Mouse (Mus musculus): Measurements from ENCODE around the gene Dnajc25. TPM values are rescaled to one million over a fixed set of nuclear protein-coding genes. Genes with fewer than 3 reads are reported as not detected.

Dnajc25 gene
- polyA plus RNA-seq, 1 experiment from 2014 or later = 7.9 TPM

DNA sequence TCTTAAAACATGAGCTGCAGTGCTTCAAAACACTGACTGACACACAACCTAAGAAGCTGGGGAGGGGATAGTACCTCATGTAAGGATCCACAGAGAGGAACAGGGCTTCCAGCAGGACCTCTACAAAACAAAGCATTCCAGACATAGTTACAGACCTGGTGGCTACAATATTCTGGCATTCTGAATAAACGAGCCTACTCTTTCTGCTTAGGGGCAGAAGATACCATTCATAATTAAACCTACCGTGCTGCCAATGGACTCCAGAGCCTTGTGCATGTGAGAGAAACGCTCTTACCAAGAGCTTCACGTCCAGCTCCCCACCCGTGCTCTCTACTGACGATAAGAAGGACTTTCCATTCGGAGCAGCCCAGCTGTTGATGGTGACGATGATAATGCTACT, 12.1 kb upstream of the Dnajc25 start:
- Histone ChIP-seq H3K4me2 (ENCODE audit: low read depth) (no peak overlapping the region), H3K36me3 (ENCODE audit: control insufficient read depth, insufficient read depth, low read length) (no peaks in the 10 kb centered on the region), H3K4me3 (ENCODE audit: low read depth, low read length) (no peak overlapping the region), H3K27ac (ENCODE audit: low read depth, low read length) (no peak overlapping the region), H3K9ac (ENCODE audit: low read length) (no peak overlapping the region), H3K9me3 (ENCODE audit: control insufficient read depth, low read length) (no peaks in the 10 kb centered on the region), H3K27me3 (ENCODE audit: control insufficient read depth, insufficient read depth, low read length) (no peaks in the 10 kb centered on the region), H3K4me1 (ENCODE audit: control insufficient read depth, insufficient read depth, low read length) (peaks cover 3% of the 10 kb centered on the region; the same call in 1 of the 2 replicates)
- DNase-seq (ENCODE audit: low spot score) (no peak), ATAC-seq (ENCODE audit: insufficient read depth, low FRiP score, low TSS enrichment) (no peak)
- 91% methylated on average over 8 of the region's 8 CpGs for WGBS

DNA sequence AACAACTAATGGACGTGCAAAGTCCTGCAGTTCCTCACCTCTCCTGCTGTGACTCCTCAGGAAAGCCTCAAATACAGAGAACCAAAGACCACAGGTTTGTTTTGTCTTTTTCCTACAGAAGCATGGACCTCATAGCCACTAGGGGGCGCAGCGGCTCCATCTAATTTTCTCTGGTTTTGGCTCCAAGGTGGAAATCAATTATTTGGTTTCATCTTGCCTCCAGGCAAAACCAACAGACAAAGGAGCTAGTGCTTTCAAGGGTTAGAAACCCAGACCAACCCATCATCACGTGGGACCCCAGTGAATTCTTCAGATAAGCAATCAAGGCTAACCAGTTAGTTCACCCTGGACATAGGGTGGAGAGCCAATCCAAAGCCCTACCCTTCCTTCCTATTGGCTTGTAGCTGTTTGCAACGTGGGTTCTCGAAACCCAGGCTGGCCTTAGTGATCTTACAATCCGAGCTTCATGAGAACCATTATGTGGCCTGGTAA, 9.7 kb upstream of the Dnajc25 start:
- H3K27ac ChIP-seq (ENCODE audit: low read depth, low read length) = no peak overlapping the region
- no peaks in the 10 kb centered on the region for H3K36me3 ChIP-seq (ENCODE audit: control insufficient read depth, insufficient read depth, low read length)
- 26% methylated on average over 7 of the region's 7 CpGs for WGBS
- peak; percentile 78 for DNase-seq (ENCODE audit: low spot score)
- H3K27me3 ChIP-seq (ENCODE audit: control insufficient read depth, insufficient read depth, low read length) = no peaks in the 10 kb centered on the region
- H3K9ac ChIP-seq (ENCODE audit: low read length) = no peak overlapping the region
- H3K4me2 ChIP-seq (ENCODE audit: low read depth) = no peak overlapping the region
- H3K4me1 ChIP-seq (ENCODE audit: control insufficient read depth, insufficient read depth, low read length) = peaks cover 3% of the 10 kb centered on the region; the same call in 1 of the 2 replicates
- no peaks in the 10 kb centered on the region for H3K9me3 ChIP-seq (ENCODE audit: control insufficient read depth, low read length)
- H3K4me3 ChIP-seq (ENCODE audit: low read depth, low read length) = no peak overlapping the region
- ATAC-seq (ENCODE audit: insufficient read depth, low FRiP score, low TSS enrichment) = peak; percentile 67; the same call in 1 of the 2 replicates

GRCm38 (mm10) chr4:58986540-58987190, 8.2 kb upstream of the Dnajc25 start, which contains the start of gene Ptgr1:
Ptgr1 (minus strand) TSS chr4:58987119.
- Histone ChIP-seq H3K36me3 (ENCODE audit: control insufficient read depth, insufficient read depth, low read length) (no peaks in the 10 kb centered on the region), H3K4me3 (ENCODE audit: low read depth, low read length) (peak within 1 kb of the TSS; percentile 47), H3K4me1 (ENCODE audit: control insufficient read depth, insufficient read depth, low read length) (peaks cover 3% of the 10 kb centered on the region; the same call in 1 of the 2 replicates), H3K9ac (ENCODE audit: low read length) (peak within 1 kb of the TSS; percentile 61), H3K4me2 (ENCODE audit: low read depth) (peak within 1 kb of the TSS; percentile 87), H3K27ac (ENCODE audit: low read depth, low read length) (no peak within 1 kb of the TSS), H3K27me3 (ENCODE audit: control insufficient read depth, insufficient read depth, low read length) (no peaks in the 10 kb centered on the region), H3K9me3 (ENCODE audit: control insufficient read depth, low read length) (no peaks in the 10 kb centered on the region)
- DNase-seq (ENCODE audit: low spot score) = peak; percentile 82
- 2% methylated on average over 28 of the region's 28 CpGs for WGBS
- ATAC-seq (ENCODE audit: insufficient read depth, low FRiP score, low TSS enrichment) = peak; percentile 72

DNA sequence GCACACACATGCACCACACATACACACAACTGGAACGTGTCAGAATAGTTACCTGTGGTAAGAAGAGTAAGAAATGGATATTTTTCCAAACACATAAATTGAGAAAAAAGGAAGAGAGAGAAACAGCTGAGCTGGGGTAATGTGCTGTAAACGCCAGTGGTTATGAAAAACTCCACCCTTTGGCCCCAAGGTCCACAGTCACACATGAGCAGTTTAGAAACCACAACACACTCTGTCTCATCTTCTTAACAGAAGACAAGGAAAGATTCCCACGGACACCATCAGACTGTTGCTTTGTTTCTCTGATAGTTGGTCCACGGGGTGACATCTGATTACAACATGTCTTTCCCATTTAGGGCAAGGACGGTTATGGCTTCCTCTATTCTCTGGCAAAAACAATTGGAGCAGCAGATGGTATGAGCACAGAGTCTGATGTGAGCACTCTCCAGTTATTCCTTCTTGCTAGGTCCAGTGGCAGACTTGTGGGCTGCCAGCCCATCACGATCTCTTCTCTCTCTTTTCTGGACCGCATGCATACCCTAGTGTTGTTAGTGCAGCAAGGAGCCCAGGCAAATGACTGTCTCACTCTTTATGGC, 5.5 kb upstream of the Dnajc25 start:
- DNase-seq (ENCODE audit: low spot score) = no peak
- no peaks in the 10 kb centered on the region for H3K9me3 ChIP-seq (ENCODE audit: control insufficient read depth, low read length)
- H3K27me3 ChIP-seq (ENCODE audit: control insufficient read depth, insufficient read depth, low read length) = no peaks in the 10 kb centered on the region
- 85% methylated on average over 7 of the region's 7 CpGs for WGBS
- H3K36me3 ChIP-seq (ENCODE audit: control insufficient read depth, insufficient read depth, low read length) = no peaks in the 10 kb centered on the region
- no peak overlapping the region for H3K4me2 ChIP-seq (ENCODE audit: low read depth)
- peaks cover 3% of the 10 kb centered on the region; the same call in 1 of the 2 replicates for H3K4me1 ChIP-seq (ENCODE audit: control insufficient read depth, insufficient read depth, low read length)
- no peak overlapping the region for H3K4me3 ChIP-seq (ENCODE audit: low read depth, low read length)
- no peak overlapping the region for H3K27ac ChIP-seq (ENCODE audit: low read depth, low read length)
- no peak overlapping the region for H3K9ac ChIP-seq (ENCODE audit: low read length)
- ATAC-seq (ENCODE audit: insufficient read depth, low FRiP score, low TSS enrichment) = no peak

DNA sequence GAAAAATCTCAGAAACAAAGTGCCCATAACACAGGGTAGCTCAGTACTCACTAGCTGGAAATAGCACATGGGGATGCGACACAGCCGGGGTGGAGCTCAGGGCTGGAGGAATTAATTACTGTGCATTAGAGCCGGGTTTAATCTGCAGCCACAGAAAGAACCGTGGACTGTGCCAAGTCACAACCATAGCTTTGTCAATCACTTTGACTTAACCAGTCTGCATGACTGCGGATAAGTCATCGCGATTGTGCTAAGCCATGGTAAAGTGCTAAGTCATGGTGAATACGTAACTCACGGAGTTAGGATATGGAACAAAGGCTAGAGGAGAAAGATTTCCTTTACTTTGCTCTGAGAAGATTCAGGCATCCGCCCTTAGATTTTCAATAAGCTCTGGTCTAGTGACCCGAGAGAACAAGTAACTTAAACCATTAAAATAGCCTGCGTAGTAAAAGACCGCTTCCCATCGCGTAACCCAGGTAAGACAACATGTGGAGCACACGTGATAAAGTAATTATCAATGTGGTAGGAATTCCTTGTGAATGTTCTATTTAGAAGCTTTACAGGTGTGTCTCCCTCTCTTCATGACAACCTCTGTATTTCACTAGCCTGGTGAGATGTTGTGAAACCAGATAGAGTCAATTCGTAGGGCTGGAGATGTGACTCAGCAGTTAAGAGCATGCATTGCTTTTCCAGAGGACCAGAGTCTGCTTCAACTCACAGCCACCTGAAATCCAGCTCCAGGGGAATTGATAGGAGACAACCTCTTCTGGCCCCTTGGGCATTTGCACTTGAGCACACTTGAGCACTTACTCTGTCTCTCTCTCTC, 4.0 kb upstream of the Dnajc25 start:
- no peak for ATAC-seq (ENCODE audit: insufficient read depth, low FRiP score, low TSS enrichment)
- no peak overlapping the region for H3K9ac ChIP-seq (ENCODE audit: low read length)
- no peaks in the 10 kb centered on the region for H3K27me3 ChIP-seq (ENCODE audit: control insufficient read depth, insufficient read depth, low read length)
- no peak overlapping the region for H3K27ac ChIP-seq (ENCODE audit: low read depth, low read length)
- H3K4me3 ChIP-seq (ENCODE audit: low read depth, low read length) = no peak overlapping the region
- H3K36me3 ChIP-seq (ENCODE audit: control insufficient read depth, insufficient read depth, low read length) = no peaks in the 10 kb centered on the region
- H3K4me1 ChIP-seq (ENCODE audit: control insufficient read depth, insufficient read depth, low read length) = peaks cover 3% of the 10 kb centered on the region; the same call in 1 of the 2 replicates
- no peaks in the 10 kb centered on the region for H3K9me3 ChIP-seq (ENCODE audit: control insufficient read depth, low read length)
- WGBS = 91% methylated on average over 17 of the region's 17 CpGs
- DNase-seq (ENCODE audit: low spot score) = no peak
- H3K4me2 ChIP-seq (ENCODE audit: low read depth) = no peak overlapping the region

DNA sequence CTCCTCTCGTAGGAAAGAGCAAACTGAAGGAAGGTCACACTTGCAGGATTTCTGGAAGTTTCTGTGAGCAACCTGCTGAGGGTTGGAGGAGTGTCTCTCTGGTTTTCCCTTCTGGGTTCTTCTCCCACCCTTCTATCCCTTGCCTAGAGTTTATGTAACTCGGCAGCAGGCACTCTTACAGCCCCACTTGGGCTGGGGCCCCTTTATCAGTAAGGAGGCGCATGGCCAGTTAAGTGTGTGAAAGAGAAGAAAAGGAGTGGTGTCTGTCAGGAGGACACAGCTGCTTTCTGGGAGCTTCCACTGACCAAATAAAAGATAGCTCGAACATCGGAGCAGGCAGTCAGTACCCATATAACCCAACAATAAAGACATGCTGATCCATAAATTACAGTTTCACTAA, 2.7 kb upstream of the Dnajc25 start:
- Histone ChIP-seq H3K9me3 (ENCODE audit: control insufficient read depth, low read length) (no peaks in the 10 kb centered on the region), H3K4me3 (ENCODE audit: low read depth, low read length) (no peak overlapping the region), H3K27me3 (ENCODE audit: control insufficient read depth, insufficient read depth, low read length) (no peaks in the 10 kb centered on the region), H3K4me1 (ENCODE audit: control insufficient read depth, insufficient read depth, low read length) (peaks cover under 1% of the 10 kb centered on the region; the same call in 1 of the 2 replicates), H3K9ac (ENCODE audit: low read length) (no peak overlapping the region), H3K27ac (ENCODE audit: low read depth, low read length) (no peak overlapping the region), H3K4me2 (ENCODE audit: low read depth) (no peak overlapping the region), H3K36me3 (ENCODE audit: control insufficient read depth, insufficient read depth, low read length) (no peaks in the 10 kb centered on the region)
- no peak for ATAC-seq (ENCODE audit: insufficient read depth, low FRiP score, low TSS enrichment)
- WGBS = 77% methylated on average over 5 of the region's 5 CpGs
- DNase-seq (ENCODE audit: low spot score) = no peak

DNA sequence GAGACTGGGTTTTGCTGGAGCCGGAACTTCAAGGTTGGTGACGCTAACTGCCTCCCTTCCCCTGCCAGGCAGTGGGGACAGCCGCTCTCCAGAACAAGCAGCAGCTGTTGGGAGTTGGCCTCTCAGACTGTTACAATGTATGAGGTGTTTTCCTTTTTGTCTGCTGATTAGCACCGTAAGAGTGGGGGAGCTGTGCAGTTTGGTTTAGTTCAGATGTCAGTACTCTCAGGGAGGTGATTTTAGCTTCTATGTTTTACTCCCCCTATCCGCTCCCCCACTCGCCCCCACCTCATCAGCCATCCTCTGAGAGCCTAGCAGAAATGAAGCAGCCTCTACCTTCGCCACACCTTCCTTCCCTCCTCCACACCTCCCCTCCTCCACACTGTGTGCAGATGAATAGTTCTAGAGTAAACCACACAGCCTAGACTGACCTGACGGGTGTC, 410 bp downstream of the Dnajc25 start:
- H3K4me2 ChIP-seq (ENCODE audit: low read depth) = no peak overlapping the region
- no peak overlapping the region for H3K27ac ChIP-seq (ENCODE audit: low read depth, low read length)
- no peak overlapping the region for H3K4me3 ChIP-seq (ENCODE audit: low read depth, low read length)
- no peaks in the 10 kb centered on the region for H3K36me3 ChIP-seq (ENCODE audit: control insufficient read depth, insufficient read depth, low read length)
- 77% methylated on average over 8 of the region's 8 CpGs for WGBS
- ATAC-seq (ENCODE audit: insufficient read depth, low FRiP score, low TSS enrichment) (no peak), DNase-seq (ENCODE audit: low spot score) (no peak)
- H3K4me1 ChIP-seq (ENCODE audit: control insufficient read depth, insufficient read depth, low read length) = no peaks in the 10 kb centered on the region
- H3K27me3 ChIP-seq (ENCODE audit: control insufficient read depth, insufficient read depth, low read length) = no peaks in the 10 kb centered on the region
- no peak overlapping the region for H3K9ac ChIP-seq (ENCODE audit: low read length)
- H3K9me3 ChIP-seq (ENCODE audit: control insufficient read depth, low read length) = no peaks in the 10 kb centered on the region

DNA sequence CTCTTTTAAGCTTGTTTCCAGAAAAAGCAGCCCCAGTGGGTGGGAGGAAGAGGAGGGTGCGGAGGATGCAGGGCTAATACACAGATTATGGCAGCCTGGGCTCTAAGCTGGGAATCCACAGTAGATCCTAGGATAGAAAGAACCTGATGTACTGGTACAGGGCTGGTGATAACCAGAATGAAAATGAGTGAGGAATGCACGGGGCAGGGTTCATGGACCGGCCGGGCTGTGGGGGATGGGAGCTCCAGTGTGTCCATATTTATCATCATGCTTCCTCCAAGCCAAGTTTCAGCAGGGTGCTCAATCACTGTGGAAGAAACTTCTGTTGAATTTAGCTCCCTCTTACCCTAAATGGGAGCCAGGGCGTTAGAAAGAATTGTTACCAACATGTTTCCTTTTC, 2.2 kb downstream of the Dnajc25 start:
- no peak overlapping the region for H3K4me2 ChIP-seq (ENCODE audit: low read depth)
- no peak overlapping the region for H3K4me3 ChIP-seq (ENCODE audit: low read depth, low read length)
- no peak overlapping the region for H3K9ac ChIP-seq (ENCODE audit: low read length)
- no peaks in the 10 kb centered on the region for H3K4me1 ChIP-seq (ENCODE audit: control insufficient read depth, insufficient read depth, low read length)
- H3K36me3 ChIP-seq (ENCODE audit: control insufficient read depth, insufficient read depth, low read length) = no peaks in the 10 kb centered on the region
- DNase-seq (ENCODE audit: low spot score) (no peak), ATAC-seq (ENCODE audit: insufficient read depth, low FRiP score, low TSS enrichment) (no peak)
- H3K9me3 ChIP-seq (ENCODE audit: control insufficient read depth, low read length) = no peaks in the 10 kb centered on the region
- no peak overlapping the region for H3K27ac ChIP-seq (ENCODE audit: low read depth, low read length)
- H3K27me3 ChIP-seq (ENCODE audit: control insufficient read depth, insufficient read depth, low read length) = no peaks in the 10 kb centered on the region
- 81% methylated on average over 5 of the region's 5 CpGs for WGBS

Data from neural tube, embryonic 11.5 days (tissue).